Mouse (Mus musculus) heart, postnatal 0 days (tissue): Measurements from ENCODE around the gene Zfp346.

Experiments
- CTCF ChIP-seq: IDR thresholded peaks from 2 replicates; pipeline ENCODE4 v1.5.1; 2016; ENCODE audit warnings: antibody characterized with exemption, control low read depth, low read depth
- EP300 ChIP-seq: IDR thresholded peaks from 2 replicates; pipeline ENCODE4 v1.6.1; 2016; ENCODE audit warnings: antibody characterized with exemption, low read depth

GRCm38 (mm10) chr13:55168958-55169369 lies 63.9 kb downstream of the Zfp346 start:
- no peak for TF ChIP-seq CTCF
- no peak for TF ChIP-seq EP300
